ENCODE assay signal across 21 mouse cellular contexts in genomic region chr15:31494310-31494709, GRCm38 (mm10).
"Had no signal": no experiment of that assay in that cellular context is flagged by ENCODE, and none has a peak within 500 bp of the region (broad histone marks: within the 10 kb centered on the region; RNA-seq: fewer than 3 reads in every experiment).

No protein-coding gene starts in this region.

- H3K9me3 ChIP-seq: liver, embryonic 15.5 days; megakaryocyte, embryonic 14.5 days; midbrain, embryonic 10.5 days; midbrain, embryonic 13.5 days; neural tube, embryonic 13.5 days; stomach, embryonic 15.5 days had no signal

- ATAC-seq: midbrain, embryonic 13.5 days; midbrain, embryonic 16.5 days had no signal

- H3K9ac ChIP-seq: liver, embryonic 15.5 days; midbrain, embryonic 13.5 days; neural tube, embryonic 13.5 days; stomach, embryonic 15.5 days had no signal

- H3K27ac ChIP-seq: left cerebral cortex, adult 2 months; liver, embryonic 15.5 days; macrophage; midbrain, embryonic 10.5 days; midbrain, embryonic 13.5 days; neural tube, embryonic 13.5 days; stomach, embryonic 15.5 days had no signal

- H3K27me3 ChIP-seq: liver, embryonic 15.5 days; megakaryocyte, embryonic 14.5 days; midbrain, embryonic 13.5 days; neural tube, embryonic 13.5 days; stomach, embryonic 15.5 days had no signal

- H3K4me1 ChIP-seq: liver, embryonic 15.5 days; midbrain, embryonic 10.5 days; midbrain, embryonic 13.5 days; neural tube, embryonic 13.5 days; stomach, embryonic 15.5 days had no signal

- H3K4me3 ChIP-seq: left cerebral cortex, adult 2 months; liver, embryonic 15.5 days; megakaryocyte, embryonic 14.5 days; midbrain, embryonic 10.5 days; midbrain, embryonic 13.5 days; myocyte; neural tube, embryonic 13.5 days; stomach, embryonic 15.5 days had no signal

- DNase-seq: kidney, adult 2 months; kidney, postnatal 10 days; kidney, postnatal 36 days; layer of hippocampus, postnatal 36 days; lung, adult 2 months; retina, postnatal 1 day; right cerebral cortex, postnatal 25 days; spleen, adult 18-20 months; thymus, adult 18-20 months; thymus, postnatal 36 days had no signal

- H3K4me2 ChIP-seq: liver, embryonic 11.5 days; liver, embryonic 15.5 days; midbrain, embryonic 13.5 days; neural tube, embryonic 13.5 days; stomach, embryonic 15.5 days had no signal
